Mouse (Mus musculus) skeletal muscle tissue, adult 2 months (tissue): ENCODE data around the gene Gucy2d.

ENCODE experiments used
- DNase-seq: peaks from one replicate; pipeline ENCODE4 v3.0.0-alpha.2; 2012; ENCODE audit warnings: low read depth, low spot score

Gene Gucy2d

DNA sequence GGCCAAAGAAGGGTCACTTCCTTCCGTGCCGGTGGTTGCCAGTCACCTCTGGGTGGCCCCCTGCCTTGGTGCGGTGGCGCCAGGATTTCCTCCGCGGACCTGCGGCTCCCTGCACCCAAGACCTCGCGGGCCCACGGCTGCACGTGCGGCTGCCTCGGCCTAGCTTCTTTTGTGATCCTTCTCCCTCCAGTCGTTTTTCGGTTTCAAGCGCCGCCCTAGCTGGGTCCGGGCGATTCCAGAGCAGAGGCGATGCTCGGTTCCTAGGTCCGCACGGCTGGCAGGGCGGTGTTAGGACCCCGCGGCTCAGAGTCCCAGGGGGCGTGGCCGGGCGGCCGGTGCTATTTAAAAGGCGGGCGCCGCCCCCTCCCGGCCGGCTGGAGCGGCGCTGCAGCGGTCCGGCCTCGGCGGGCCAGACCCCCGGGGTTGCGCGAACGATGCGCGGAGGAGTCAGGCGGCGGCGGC lies 49.4 kb downstream of the Gucy2d start:
- DNase-seq = peak; percentile 41

- no peak for DNase-seq
Observed at GRCm38 (mm10) chr7:98490328-98490727, 50.1 kb downstream of the Gucy2d start.

- DNase-seq = no peak
Observed at GRCm38 (mm10) chr7:98490911-98491310, 50.7 kb downstream of the Gucy2d start.

DNA sequence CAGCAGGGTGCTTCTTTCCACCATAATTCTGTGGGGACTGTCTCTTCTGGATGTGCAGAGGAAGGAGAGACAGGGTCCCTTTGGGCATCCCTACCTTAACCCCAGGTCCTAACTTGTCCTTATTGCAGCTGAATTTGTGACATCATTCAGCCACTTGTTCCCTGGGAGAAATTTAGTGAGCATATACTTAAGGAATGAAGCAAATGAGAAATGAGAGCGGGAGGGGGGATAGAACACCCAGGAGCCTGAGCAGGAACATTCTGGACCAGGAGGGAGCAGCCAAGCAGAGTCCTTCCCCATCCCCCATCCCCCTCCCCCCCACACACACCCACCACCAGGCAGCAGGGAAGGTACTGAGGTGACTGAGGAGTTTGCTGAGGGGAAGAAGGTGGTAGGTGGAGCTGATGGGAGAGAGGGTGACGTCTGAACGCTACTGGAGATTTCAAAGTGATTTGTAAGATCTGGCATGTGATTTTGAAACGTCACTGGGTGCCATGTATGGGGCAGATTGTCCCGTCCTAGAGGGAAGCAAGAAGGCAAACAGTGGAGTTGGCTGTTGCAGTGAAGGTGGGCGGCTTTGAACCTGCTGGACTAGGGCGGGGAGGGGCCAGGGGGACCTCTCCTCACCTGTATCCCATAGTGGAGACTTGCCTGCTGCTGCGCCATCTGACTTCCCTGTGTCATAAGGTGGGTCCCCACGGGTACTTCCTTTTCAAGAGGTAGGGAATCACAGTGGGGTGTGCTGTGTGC lies 51.4 kb downstream of the Gucy2d start:
- no peak for DNase-seq

DNA sequence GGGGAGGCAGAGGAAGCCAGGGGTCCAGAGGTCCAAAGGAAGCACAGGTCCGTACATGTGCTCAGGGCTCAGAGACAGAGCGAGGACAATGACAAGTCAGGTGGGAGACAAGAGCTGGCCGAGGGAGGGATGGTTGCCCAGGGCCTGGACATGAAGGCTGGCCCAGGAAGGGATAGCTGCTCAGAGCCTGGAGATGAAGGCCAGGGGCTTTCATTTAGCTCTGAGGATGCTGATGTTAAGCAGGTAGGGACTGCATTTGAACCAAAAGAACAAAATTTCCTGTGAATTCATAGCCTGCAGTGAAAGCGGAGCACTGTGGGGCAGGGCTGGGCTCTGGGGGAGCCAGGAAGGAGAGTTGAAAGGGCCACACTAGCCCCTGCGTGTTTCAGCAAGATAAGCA lies 52.1 kb downstream of the Gucy2d start:
- no peak for DNase-seq

DNA sequence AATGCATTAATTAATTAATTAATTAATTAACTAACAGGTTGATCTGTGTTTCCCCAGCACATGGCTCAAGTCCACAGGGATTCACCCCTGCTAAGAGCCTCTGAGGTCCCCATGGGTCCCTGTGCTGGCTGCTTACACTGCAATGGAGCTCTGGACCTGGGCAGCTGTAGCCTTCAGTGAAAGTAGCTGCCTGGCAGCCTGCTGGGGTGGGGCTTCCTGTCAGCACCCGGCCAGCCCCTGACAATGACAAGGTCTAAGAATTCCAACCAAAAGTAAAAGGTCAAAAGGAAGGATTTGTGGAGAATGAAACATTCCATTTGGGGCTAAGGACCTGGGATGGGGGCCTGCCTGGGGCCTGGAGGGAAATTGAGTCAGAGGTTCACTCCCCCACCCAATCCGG lies 53.1 kb downstream of the Gucy2d start:
- no peak for DNase-seq

DNA sequence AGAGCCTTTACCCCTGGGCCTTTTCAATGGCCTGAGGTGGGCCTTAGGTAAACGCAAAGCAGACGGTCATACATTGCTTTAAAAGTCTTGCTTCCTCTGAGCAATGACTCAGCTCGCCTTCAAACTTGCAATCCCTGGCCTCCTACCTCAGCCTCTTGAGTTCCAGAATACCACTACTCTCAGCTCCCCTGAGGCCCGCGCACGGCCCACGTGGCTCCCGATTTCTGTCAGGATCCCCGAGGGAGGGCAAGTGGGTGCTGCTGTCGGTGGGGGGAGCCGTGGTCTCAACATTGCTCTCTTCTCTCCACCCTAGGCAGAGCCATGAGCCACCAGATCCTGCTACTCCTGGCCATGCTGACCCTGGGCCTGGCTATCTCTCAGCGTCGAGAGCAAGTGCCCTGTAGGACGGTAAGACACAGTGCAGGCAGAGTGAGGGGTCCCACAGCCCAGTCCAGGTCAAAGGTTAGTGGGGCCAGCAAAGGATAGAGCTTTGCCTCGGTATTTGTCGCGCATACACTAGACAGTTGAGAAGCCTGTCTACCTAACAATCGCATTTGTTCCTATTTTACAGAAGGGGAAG lies 53.8 kb downstream of the Gucy2d start:
- DNase-seq = no peak

- DNase-seq = no peak
Observed at GRCm38 (mm10) chr7:98495591-98495990, 55.4 kb downstream of the Gucy2d start.

GRCm38 (mm10) chr7:98497451-98497850 lies 57.2 kb downstream of the Gucy2d start:
- no peak for DNase-seq

- no peak for DNase-seq
Observed at GRCm38 (mm10) chr7:98498101-98498500, 57.9 kb downstream of the Gucy2d start.

- no peak for DNase-seq
Observed at GRCm38 (mm10) chr7:98498656-98499560, 58.7 kb downstream of the Gucy2d start.

DNA sequence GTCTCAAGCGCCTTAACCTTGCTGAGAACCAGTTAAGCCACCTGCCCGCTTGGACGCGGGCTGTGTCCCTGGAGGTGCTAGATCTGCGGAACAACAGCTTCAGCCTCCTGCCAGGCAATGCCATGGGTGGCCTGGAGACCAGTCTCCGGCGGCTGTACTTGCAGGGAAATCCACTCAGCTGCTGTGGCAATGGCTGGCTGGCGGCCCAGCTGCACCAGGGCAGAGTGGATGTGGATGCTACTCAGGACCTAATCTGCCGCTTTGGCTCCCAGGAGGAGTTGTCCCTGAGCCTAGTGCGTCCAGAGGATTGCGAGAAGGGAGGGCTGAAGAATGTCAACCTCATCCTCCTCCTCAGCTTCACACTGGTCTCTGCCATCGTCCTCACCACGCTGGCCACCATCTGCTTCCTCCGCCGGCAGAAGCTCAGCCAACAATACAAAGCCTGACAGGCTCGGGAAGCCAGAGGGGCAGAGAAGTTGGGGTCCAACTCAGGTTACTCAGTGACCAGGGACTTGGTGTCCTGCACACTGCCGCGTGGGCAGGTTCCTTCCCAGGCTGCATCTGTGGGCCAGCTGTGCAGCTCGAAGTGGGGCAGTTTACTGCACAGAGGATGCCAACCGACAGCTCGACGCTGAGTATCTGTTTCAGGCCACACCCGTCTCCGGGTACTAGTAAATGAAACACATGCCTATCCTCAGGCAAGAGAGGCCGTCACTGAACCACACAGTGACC lies 59.5 kb downstream of the Gucy2d start:
- DNase-seq = no peak

DNA sequence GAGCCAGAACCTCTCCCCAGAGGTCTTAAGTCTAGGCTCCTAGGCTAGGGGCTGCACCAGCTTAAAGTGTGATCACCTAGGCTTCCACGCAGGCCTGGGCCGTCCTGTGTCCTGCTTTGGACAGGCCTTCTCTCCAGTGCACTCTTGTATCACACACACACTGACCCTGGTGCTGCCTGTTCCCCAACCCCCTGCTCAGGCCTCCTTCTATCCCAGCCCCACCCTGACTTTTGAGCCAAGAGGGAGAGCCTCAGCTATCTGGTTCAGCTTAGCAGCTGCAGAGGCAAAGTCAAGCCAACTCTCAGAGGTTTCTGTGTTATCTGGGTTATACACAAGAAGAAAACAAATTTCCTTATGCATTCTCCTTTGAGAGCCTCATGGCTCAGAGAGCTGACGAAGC lies 60.3 kb downstream of the Gucy2d start:
- DNase-seq = peak; percentile 84

GRCm38 (mm10) chr7:98501078-98501477 lies 60.9 kb downstream of the Gucy2d start:
- DNase-seq = no peak

GRCm38 (mm10) chr7:98502921-98503320 lies 62.7 kb downstream of the Gucy2d start:
- no peak for DNase-seq

- DNase-seq = no peak
Observed at GRCm38 (mm10) chr7:98503951-98504647, 63.9 kb downstream of the Gucy2d start.

DNA sequence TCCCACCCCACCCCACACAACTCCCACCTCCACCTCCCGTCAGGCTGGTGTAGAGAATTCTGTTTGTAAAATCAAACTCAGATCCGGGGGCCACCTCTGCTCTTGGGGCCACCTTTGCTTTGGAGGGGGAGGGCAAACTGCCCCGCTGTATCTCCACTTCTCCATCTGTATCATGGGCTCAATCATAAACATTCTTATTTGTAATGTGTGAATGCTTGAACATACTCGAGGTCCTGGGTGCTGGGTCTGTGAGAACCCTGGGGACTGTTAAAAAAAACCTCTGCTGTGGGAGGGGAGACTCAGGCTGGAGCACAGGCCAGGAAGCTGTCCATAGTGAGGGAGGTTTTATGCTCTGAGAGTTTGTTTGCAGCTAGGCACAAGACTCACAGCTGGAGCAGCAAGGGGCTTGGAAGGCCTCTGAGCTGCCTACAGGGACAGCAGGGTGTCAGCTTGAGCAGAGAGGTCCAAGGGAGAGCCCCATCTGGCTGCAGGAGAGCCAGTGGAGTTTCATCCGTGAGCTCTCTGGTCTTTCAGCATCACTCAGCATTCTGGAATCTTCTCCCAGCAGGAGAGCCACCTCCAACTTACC lies 64.6 kb downstream of the Gucy2d start:
- DNase-seq = peak; percentile 67

DNA sequence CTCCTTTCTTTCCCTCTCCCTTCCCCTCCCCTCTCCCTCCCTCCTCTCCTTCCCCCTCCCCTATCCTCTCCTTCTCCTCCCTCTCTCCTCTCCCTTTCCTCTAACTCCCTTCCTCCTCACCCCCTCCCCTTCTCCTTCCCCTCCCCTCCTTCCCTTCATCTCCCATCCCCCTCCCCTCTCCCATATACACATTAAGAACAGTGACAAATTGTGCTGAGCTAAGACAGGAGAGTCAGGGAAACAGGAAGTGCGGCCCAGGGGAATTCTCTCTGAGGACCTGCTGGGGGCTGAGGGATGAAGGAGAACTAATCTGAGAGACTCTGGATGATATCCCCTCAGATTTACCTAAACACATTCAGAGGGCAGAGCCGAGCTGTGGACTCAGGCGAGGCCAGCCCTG lies 65.4 kb downstream of the Gucy2d start:
- DNase-seq = no peak

GRCm38 (mm10) chr7:98510961-98511958 lies 71.0 kb downstream of the Gucy2d start:
- no peak for DNase-seq
